Mouse (Mus musculus) spleen, adult 2 months (tissue): ENCODE results near the gene Rhoj. TPM values are rescaled to one million over a fixed set of nuclear protein-coding genes. Genes with fewer than 3 reads are reported as not detected.

Source experiments
- DNase-seq, 2 experiments: peaks; one replicate each; pipeline versions ENCODE4 v3.0.0 to v3.0.0-alpha.2; 2012 to 2021; ENCODE audit warnings: low spot score in 2 of 2, low read depth in 1 of 2
- H3K27ac ChIP-seq: fragments of 200-500 bp; 2 replicates; pipeline ENCODE4 v1.5.1; 2012; ENCODE audit warnings: low read length, inconsistent platforms; ENCODE audit not compliant: insufficient read depth
- H3K27me3 ChIP-seq: fragments of 200-500 bp; 2 replicates; pipeline ENCODE4 v1.6.1; 2012; ENCODE audit warnings: mild to moderate bottlenecking, moderate library complexity, low read length, inconsistent platforms; ENCODE audit not compliant: control insufficient read depth, insufficient read depth
- H3K36me3 ChIP-seq: fragments of 200-500 bp; 2 replicates; pipeline ENCODE4 v1.6.1; 2012; ENCODE audit warnings: mild to moderate bottlenecking, low read length, inconsistent platforms; ENCODE audit not compliant: control insufficient read depth, insufficient read depth
- H3K4me1 ChIP-seq: fragments of 200-500 bp; 2 replicates; pipeline ENCODE4 v1.6.1; 2011; ENCODE audit warnings: inconsistent platforms; ENCODE audit not compliant: control insufficient read depth, insufficient read depth, insufficient read length
- H3K4me3 ChIP-seq: fragments of 200-500 bp; 2 replicates; pipeline ENCODE4 v1.5.1; 2011; ENCODE audit warnings: mild to moderate bottlenecking, inconsistent platforms; ENCODE audit not compliant: insufficient read depth, insufficient read length; ENCODE audit errors: extremely low read depth
- CTCF ChIP-seq: fragments of 200-500 bp; IDR thresholded peaks from 2 replicates; pipeline ENCODE4 v1.5.1; 2011; ENCODE audit warnings: mild to moderate bottlenecking, inconsistent platforms; ENCODE audit not compliant: insufficient read depth, insufficient read length, insufficient replicate concordance; ENCODE audit errors: extremely low read depth
- POLR2A ChIP-seq: fragments of 200-500 bp; IDR thresholded peaks from 2 replicates; pipeline ENCODE4 v1.6.1; 2011; ENCODE audit warnings: low read depth, low read length, inconsistent platforms
- WGBS: fragments of 180-500 bp; shearing (Covaris S2); methylation state at CpG from one replicate; pipeline ENCODE4 v1.1.7; 2018; 5-methylcytosine and 5-hydroxymethylcytosine counted together
- polyA plus RNA-seq: library from polyadenylated mRNA; depleted of rRNA; stranded (reverse); fragments of >200 nt; gene quantifications from 2 replicates; pipeline ENCODE4 v1.2.3, GENCODE M21; 2012

Rhoj gene
- polyA plus RNA-seq, 1 experiment, result 8.7 TPM

GRCm38 (mm10) chr12:75311879-75312278, 3.8 kb downstream of the Rhoj start:
- Histone ChIP-seq H3K27me3 (peaks cover 5% of the 10 kb centered on the region; the same call in 1 of the 2 replicates), H3K27ac (no peak overlapping the region), H3K4me3 (no peak overlapping the region), H3K4me1 (no peaks in the 10 kb centered on the region), H3K36me3 (no peaks in the 10 kb centered on the region)
- DNase-seq, result no peak
- no peak for TF ChIP-seq POLR2A
- no peak for TF ChIP-seq CTCF
- WGBS, result 82% methylated on average over 8 of the region's 8 CpGs

GRCm38 (mm10) chr12:75313992-75314391, 5.9 kb downstream of the Rhoj start:
- TF ChIP-seq POLR2A, result no peak
- no peak for TF ChIP-seq CTCF
- WGBS, result 72% methylated on average over 3 of the region's 3 CpGs
- H3K36me3 ChIP-seq, result no peaks in the 10 kb centered on the region
- no peak for DNase-seq
- H3K4me1 ChIP-seq, result no peaks in the 10 kb centered on the region
- no peak overlapping the region for H3K27ac ChIP-seq
- no peak overlapping the region for H3K4me3 ChIP-seq
- no peaks in the 10 kb centered on the region for H3K27me3 ChIP-seq

GRCm38 (mm10) chr12:75315851-75316250, 7.7 kb downstream of the Rhoj start:
- H3K4me1 ChIP-seq, result no peaks in the 10 kb centered on the region
- no peak overlapping the region for H3K4me3 ChIP-seq
- 96% methylated on average over 3 of the region's 3 CpGs for WGBS
- H3K36me3 ChIP-seq, result no peaks in the 10 kb centered on the region
- no peak overlapping the region for H3K27ac ChIP-seq
- TF ChIP-seq POLR2A (no peak), CTCF (no peak)
- H3K27me3 ChIP-seq, result no peaks in the 10 kb centered on the region
- no peak for DNase-seq

GRCm38 (mm10) chr12:75320441-75320925, 12.4 kb downstream of the Rhoj start:
- TF ChIP-seq POLR2A (no peak), CTCF (no peak)
- H3K27ac ChIP-seq, result no peak overlapping the region
- no peak overlapping the region for H3K4me3 ChIP-seq
- H3K36me3 ChIP-seq, result no peaks in the 10 kb centered on the region
- H3K4me1 ChIP-seq, result no peaks in the 10 kb centered on the region
- DNase-seq, result no peak
- 50% methylated on average over 12 of the region's 12 CpGs for WGBS
- no peaks in the 10 kb centered on the region for H3K27me3 ChIP-seq

- TF ChIP-seq CTCF (no peak), POLR2A (no peak)
- no peaks in the 10 kb centered on the region for H3K27me3 ChIP-seq
- 80% methylated on average over 4 of the region's 4 CpGs for WGBS
- no peak for DNase-seq
- no peaks in the 10 kb centered on the region for H3K36me3 ChIP-seq
- H3K27ac ChIP-seq, result no peak overlapping the region
- no peak overlapping the region for H3K4me3 ChIP-seq
- no peaks in the 10 kb centered on the region for H3K4me1 ChIP-seq
Observed at GRCm38 (mm10) chr12:75321189-75321588, 13.1 kb downstream of the Rhoj start.

GRCm38 (mm10) chr12:75329188-75329587, 21.1 kb downstream of the Rhoj start:
- Histone ChIP-seq H3K4me1 (no peaks in the 10 kb centered on the region), H3K27ac (no peak overlapping the region), H3K36me3 (no peaks in the 10 kb centered on the region), H3K27me3 (no peaks in the 10 kb centered on the region), H3K4me3 (no peak overlapping the region)
- DNase-seq, result no peak
- WGBS, result 83% methylated on average over 2 of the region's 2 CpGs
- TF ChIP-seq CTCF (no peak), POLR2A (no peak)

- TF ChIP-seq CTCF (no peak), POLR2A (no peak)
- H3K36me3 ChIP-seq, result no peaks in the 10 kb centered on the region
- no peak overlapping the region for H3K27ac ChIP-seq
- DNase-seq, result no peak
- no peak overlapping the region for H3K4me3 ChIP-seq
- 82% methylated on average over 3 of the region's 3 CpGs for WGBS
- no peaks in the 10 kb centered on the region for H3K27me3 ChIP-seq
- no peaks in the 10 kb centered on the region for H3K4me1 ChIP-seq
Observed at GRCm38 (mm10) chr12:75339894-75340293, 31.8 kb downstream of the Rhoj start.
